Mouse (Mus musculus): ENCODE results near the gene Pim3.

Pim3 gene

DNA sequence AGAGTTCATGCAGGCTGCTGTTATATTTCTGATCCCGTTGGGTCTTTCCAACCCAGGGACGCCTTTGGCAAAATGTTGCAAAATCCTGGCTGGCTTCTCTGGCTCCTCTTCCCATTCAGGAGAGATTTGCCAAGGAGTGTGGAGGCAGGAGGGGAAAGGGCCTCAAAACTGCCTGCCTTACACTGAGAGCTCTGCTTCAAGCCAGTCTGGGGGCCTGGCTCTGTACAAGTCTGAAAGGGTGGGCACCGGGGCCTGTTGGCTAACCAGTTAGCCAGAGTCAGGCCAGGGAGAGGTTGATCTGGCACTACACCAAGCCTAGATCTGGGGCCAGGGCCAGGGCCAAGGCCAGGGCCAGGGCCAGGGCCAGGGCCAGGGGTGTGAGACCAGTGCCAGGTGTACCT lies 3.8 kb upstream of the Pim3 start:
- DNase-seq (ENCODE audit: low read depth): no peak

DNA sequence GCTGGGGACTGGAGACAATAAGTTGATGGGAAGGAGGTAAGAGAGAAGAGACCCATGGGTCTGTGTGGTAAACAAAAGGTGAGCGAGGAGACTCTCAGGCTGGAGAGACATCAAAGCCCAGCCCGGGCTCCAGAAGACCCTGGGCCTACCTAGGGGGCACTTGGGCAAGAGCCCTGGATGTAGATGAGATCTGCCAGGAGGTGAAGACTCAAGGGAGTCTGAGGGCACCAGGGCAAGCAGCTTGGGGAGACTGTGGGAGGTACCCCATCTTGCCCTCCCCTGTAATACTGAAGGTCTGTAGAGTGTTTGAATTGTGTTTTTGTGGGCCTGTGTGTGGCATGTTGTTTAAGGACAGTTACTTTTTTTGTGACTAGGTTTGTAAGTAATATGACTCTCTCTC lies 3.3 kb upstream of the Pim3 start:
- DNase-seq (ENCODE audit: low read depth): no peak

GRCm38 (mm10) chr15:88859206-88859970 lies 2.6 kb upstream of the Pim3 start:
- no peak for DNase-seq (ENCODE audit: low read depth)

GRCm38 (mm10) chr15:88860781-88861180 lies 1.2 kb upstream of the Pim3 start:
- DNase-seq (ENCODE audit: low read depth): no peak

GRCm38 (mm10) chr15:88862881-88863694 lies 1.1 kb downstream of the Pim3 start:
- no peak for DNase-seq (ENCODE audit: low read depth)

GRCm38 (mm10) chr15:88863695-88864231 lies 1.8 kb downstream of the Pim3 start:
- DNase-seq (ENCODE audit: low read depth): peak; percentile 98

GRCm38 (mm10) chr15:88864270-88865030 lies 2.5 kb downstream of the Pim3 start:
- DNase-seq (ENCODE audit: low read depth): no peak

GRCm38 (mm10) chr15:88865061-88865460 lies 3.1 kb downstream of the Pim3 start:
- DNase-seq (ENCODE audit: low read depth): no peak

DNA sequence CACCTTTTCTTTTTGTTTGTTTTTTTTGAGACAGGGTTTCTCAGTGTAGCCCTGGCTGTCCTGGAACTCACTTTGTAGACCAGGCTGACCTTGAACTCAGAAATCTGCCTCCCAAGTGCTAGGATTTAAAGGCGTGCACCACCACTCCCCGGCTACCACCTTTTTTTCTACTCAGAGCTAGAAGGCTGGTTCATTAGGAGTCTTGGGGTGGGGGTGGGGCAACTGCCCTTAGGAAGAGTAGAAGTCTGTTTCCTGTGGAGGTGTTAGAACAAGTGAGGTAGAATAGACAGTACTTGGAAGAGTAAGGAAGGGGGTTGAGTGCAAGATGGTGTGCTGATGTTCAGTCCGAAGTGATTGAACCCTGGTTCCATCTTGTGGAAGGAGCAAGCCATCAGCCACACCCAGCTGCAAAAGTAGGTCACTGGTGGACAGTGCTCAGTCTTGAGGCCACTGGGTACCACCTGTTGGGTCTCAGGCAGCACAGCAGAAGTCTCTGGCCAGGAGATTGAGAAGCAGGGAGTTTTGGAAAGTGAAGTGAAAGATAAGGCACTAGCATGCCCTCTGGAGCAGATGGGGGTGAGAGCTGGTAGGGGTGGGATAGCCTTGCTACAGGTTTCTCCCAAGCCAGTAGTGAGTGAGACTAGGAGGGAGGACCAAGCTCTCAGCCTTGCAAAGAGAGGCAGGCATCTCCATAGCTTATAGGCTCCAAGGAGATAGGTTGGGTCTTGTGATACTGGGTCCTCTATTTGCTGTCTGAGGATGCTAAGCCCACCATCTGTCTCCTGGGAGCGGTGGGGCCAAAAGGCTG lies 4.1 kb downstream of the Pim3 start:
- no peak for DNase-seq (ENCODE audit: low read depth)

DNA sequence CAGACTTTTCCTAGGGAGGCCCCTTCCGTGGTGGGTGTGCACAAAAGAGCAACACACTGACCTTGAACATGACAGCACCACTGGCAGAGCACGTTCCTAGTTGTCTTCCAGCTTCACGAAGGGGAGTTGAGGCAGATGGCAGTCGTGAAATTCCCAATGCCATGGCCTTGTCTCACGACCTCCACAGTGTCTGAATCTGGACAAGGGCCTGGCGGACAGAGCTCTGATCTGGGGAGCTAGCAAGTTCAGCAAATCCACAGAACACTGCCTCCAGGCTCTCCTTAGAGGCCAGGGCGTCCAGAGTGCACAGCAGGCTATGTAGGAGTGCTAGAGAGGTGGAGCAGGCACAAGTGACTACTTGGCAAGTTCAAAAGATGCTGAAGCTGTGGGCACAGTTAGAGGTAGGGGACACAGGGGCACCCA lies 5.0 kb downstream of the Pim3 start:
- DNase-seq (ENCODE audit: low read depth): no peak

- DNase-seq (ENCODE audit: low read depth): no peak
Measured at GRCm38 (mm10) chr15:88867368-88868023, 5.5 kb downstream of the Pim3 start.

GRCm38 (mm10) chr15:88868024-88868742 lies 6.2 kb downstream of the Pim3 start:
- DNase-seq (ENCODE audit: low read depth): no peak

DNA sequence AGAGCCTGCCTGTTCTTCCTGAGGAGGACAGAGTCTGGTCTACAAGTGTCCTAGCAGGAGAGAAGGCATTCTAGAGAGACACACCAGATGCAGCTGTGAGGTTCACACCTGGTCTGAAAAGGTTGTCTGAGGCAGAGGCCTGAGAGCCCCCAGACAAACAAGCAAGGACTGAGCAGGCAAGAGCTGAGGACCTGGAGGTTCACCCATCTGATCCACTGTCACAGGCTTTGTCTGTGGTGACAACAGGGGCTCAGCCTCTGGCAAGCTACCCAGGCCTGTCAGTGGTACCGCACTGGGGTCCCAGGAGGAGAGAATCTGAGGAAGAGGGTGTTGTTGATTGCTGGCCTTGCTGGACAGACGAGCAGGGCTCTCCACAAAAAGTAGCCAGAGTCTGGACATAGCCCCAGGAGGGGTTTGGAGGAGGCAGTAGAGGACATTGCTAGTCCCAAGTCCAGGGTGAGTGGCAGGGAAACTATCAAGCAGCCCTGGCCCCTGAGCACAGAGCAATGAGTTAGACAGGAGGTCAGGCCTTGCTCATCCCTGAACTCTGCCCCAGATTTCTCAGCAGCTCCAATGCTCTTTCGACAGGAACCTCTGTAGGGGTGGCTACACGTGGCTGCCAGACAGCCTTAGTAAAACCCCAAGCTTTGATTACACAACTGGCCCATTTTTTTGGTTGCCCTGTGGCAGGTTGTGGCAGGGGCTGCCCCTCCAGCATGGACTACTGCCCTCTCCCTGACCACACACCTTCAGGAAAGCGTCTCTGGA lies 8.6 kb downstream of the Pim3 start:
- DNase-seq (ENCODE audit: low read depth): no peak

DNA sequence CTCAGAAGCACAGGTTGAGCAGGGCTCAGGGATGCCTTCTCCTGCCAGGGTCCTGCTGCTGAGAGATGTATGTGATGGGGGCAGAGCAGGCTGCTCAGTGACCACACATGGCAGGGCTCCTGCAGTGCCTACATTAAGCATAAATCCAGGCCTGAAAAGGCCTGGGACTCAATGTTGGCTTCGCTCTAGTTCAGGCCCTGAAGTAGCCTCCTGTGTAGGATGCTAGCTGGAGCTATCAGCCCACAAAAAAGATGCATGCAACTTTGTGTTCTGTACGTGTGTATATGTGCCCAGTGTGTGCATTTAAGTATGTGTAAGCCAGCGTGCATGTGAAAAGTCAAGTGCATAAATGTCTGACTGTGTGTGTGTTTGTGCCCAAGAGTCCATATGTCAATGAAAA lies 12.1 kb downstream of the Pim3 start:
- no peak for DNase-seq (ENCODE audit: low read depth)

DNA sequence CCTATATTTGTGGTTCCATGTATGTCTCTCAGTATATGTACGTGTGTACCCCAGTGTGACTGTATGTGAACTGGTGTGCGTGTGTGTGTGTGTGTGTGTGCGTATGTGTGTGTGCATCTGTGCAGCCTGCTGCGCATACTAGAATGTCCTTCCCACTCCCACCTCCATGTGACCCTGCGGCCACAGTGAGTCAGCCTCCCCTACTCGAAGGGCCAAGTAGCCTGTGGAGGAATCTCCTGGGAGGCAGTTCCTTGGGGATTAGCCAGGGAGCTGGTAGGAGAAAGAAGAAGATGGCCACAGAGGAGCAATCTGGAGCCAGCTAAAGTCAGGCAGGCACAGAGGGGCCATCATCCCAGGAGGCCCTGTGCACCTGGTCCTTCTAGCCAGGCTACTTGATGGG lies 12.5 kb downstream of the Pim3 start:
- DNase-seq (ENCODE audit: low read depth): no peak

- DNase-seq (ENCODE audit: low read depth): no peak
Measured at GRCm38 (mm10) chr15:88875625-88876081, 13.7 kb downstream of the Pim3 start.

DNA sequence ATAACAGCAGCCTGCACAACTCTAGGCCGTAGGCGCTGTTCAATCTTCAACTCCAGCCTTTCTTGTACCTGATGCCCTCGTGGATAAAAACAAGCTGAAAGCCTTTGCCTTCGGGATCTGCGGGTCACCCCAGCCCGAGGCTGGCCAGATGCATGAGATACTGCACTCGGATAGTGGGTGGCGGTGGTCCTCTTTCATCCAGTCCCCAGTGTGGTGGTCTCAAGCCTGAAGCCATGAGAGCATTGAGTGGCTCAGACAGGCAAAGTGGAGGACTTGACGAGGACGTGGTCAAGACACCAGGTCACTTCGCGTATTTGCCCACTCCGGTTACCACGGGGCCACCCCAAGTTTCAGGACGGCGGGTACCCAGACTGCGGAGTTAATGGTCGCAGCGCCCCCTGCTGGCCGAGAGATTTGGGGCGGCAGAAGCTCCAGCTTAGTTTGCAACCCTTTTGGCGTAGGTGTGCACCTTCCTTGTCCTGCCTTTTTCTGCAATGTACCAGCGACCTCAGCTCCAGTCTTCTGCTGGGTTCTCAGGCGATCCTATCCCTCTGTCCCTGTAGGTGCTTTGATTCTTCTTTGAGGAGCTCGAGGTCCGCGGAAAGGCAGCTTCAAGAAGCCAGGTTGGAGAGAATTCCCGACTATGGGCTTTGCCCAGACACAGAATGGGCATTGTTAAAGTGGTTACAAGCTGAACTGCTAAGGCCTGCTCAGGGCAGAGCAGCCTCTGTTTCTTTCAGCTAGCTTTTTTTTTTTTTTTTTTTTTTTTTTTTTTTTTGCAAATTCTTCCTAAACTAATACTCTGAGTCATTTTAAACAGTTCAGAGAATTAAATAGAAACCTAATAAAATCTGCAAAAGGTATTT lies 14.4 kb downstream of the Pim3 start:
- no peak for DNase-seq (ENCODE audit: low read depth)

GRCm38 (mm10) chr15:88877021-88877400 lies 15.0 kb downstream of the Pim3 start:
- DNase-seq (ENCODE audit: low read depth): no peak

Measured in fibroblast of lung, adult 2 months (primary cell).